Mouse (Mus musculus): Measurements from ENCODE around the gene Btd.

GRCm38 (mm10) chr14:31696206-31696984 is 55.6 kb downstream of the Btd start:
- TF ChIP-seq CTCF (IDR thresholded peaks at IDR 0.05; ENCODE audit: borderline replicate concordance, insufficient read depth, low read length) = no peak
- no peak for TF ChIP-seq POLR2A (IDR thresholded peaks at IDR 0.05; ENCODE audit: low read depth, low read length)

All from embryonic fibroblast, embryonic 13.5 days (primary cell).